19 mouse cellular contexts compared by ENCODE assay signal in the genomic region with DNA sequence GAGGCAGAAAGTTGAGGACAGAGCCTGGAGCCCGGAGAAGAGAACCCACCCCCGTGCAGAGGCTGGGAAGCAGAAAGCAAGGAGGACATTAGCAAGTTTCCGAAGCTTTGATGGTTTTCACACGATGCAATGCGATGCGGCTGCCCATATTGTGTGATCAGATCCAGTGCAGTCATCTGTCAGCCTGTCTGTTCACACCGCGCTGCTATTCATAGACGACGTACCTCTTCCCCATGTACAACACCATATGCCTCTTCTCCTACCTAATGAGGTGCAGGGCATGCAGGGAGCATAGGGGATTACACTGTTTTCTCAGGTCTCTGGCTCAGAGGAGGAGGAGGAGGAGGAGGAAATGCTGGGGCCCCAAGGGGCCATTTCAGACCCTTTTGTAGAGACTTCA. TPM values are rescaled to one million over a fixed set of nuclear protein-coding genes. Genes with fewer than 3 reads are reported as not detected.
"Had no signal": no experiment of that assay in that cellular context is flagged by ENCODE, and none has a peak within 500 bp of the region (broad histone marks: within the 10 kb centered on the region; RNA-seq: fewer than 3 reads in every experiment).

No protein-coding gene starts in this region.

- H3K9ac ChIP-seq: limb, embryonic 12.5 days; liver, embryonic 13.5 days; midbrain, embryonic 13.5 days; neural tube, embryonic 15.5 days had no signal

- H3K9me3 ChIP-seq: limb, embryonic 12.5 days; liver, embryonic 13.5 days; midbrain, embryonic 13.5 days; neural tube, embryonic 15.5 days had no signal

- H3K36me3 ChIP-seq: limb, embryonic 12.5 days; liver, embryonic 13.5 days; midbrain, embryonic 13.5 days; neural tube, embryonic 15.5 days had no signal

- H3K27ac ChIP-seq: kidney, postnatal 0 days; limb, embryonic 12.5 days; liver, embryonic 13.5 days; midbrain, embryonic 13.5 days; neural tube, embryonic 15.5 days; stomach, postnatal 0 days had no signal

- H3K4me1 ChIP-seq: liver, embryonic 13.5 days; midbrain, embryonic 13.5 days; neural tube, embryonic 15.5 days had no signal

- H3K4me2 ChIP-seq: limb, embryonic 12.5 days; liver, embryonic 13.5 days; midbrain, embryonic 13.5 days; neural tube, embryonic 15.5 days had no signal

- H3K4me3 ChIP-seq: limb, embryonic 12.5 days; liver, embryonic 13.5 days; midbrain, embryonic 13.5 days; myocyte; neural tube, embryonic 15.5 days had no signal

- ATAC-seq: midbrain, embryonic 13.5 days had no signal

- DNase-seq: kidney, postnatal 36 days; layer of hippocampus, adult 9-11 months; liver; liver, embryonic 13.5 days; lung, adult 18-20 months; right cerebral cortex, adult 18-20 months; right cerebral cortex, postnatal 25 days; thymus, postnatal 4 days had no signal

- H3K27me3 ChIP-seq: liver, embryonic 13.5 days had no signal

RNA-seq across cellular contexts. Expression of gene Gm5089, which starts 14.1 kb away (rescaled TPM):
- total RNA-seq: megakaryocyte-erythroid progenitor cell, adult 5-6 weeks had no signal
- polyA plus RNA-seq: kidney, postnatal 0 days; liver, embryonic 13.5 days; lung, embryonic 16.5 days; myocyte; stomach, postnatal 0 days had no signal

RNA-seq across cellular contexts. Expression of gene Zic5, which starts 28.6 kb away (rescaled TPM):
- total RNA-seq: megakaryocyte-erythroid progenitor cell, adult 5-6 weeks had no signal
- polyA plus RNA-seq: lung, embryonic 16.5 days; stomach, postnatal 0 days had no signal

RNA-seq across cellular contexts. Expression of gene Zic2, which starts 38.4 kb away (rescaled TPM):
- total RNA-seq: megakaryocyte-erythroid progenitor cell, adult 5-6 weeks had no signal
- polyA plus RNA-seq: kidney, postnatal 0 days; liver, embryonic 13.5 days; lung, embryonic 16.5 days; stomach, postnatal 0 days had no signal

RNA-seq across cellular contexts. Expression of gene Gm10837, which starts 53.5 kb away (rescaled TPM):
- total RNA-seq: layer of hippocampus, adult 18-20 months; layer of hippocampus, postnatal 36 days; left cerebral cortex, postnatal 36 days; megakaryocyte-erythroid progenitor cell, adult 5-6 weeks had no signal
- polyA plus RNA-seq: kidney, postnatal 0 days; liver, embryonic 13.5 days; lung, embryonic 16.5 days; myocyte; stomach, postnatal 0 days had no signal
